Mouse (Mus musculus) embryonic fibroblast, embryonic 13.5 days (primary cell): ENCODE results near the gene Gm20388.

ENCODE experiments used
- CTCF ChIP-seq: IDR thresholded peaks from 2 replicates; pipeline ENCODE4 v1.5.1; 2011; ENCODE audit warnings: mild to moderate bottlenecking, control low read depth, low read length, moderate library complexity, borderline replicate concordance; ENCODE audit not compliant: insufficient read depth
- POLR2A ChIP-seq: IDR thresholded peaks from 2 replicates; pipeline ENCODE4 v1.6.1; 2011; ENCODE audit warnings: low read depth, mild to moderate bottlenecking, control low read depth, low read length, moderate library complexity

- TF ChIP-seq POLR2A (no peak), CTCF (no peak)
Observed at GRCm38 (mm10) chr8:123340071-123340470, 3429.4 kb downstream of the Gm20388 start.
